7 mouse cellular contexts compared by ENCODE assay signal in genomic region chr1:172082101-172082898, GRCm38 (mm10). TPM values are rescaled to one million over a fixed set of nuclear protein-coding genes. Genes with fewer than 3 reads are reported as not detected.
DNase-seq lines count a peak whose midpoint lies in the region; ATAC-seq lines count a peak whose summit lies in the region.

Copa (plus strand) TSS chr1:172082529.
Ncstn (minus strand) TSS chr1:172082795.

- H3K27ac ChIP-seq in intestine, embryonic 15.5 days: peak within 1 kb of the TSS; percentile 82
- peak within 1 kb of the TSS; percentile 94 for H3K27ac ChIP-seq in midbrain, embryonic 10.5 days (replicated peaks)

- peaks cover 11% of the 10 kb centered on the region for H3K4me1 ChIP-seq in intestine, embryonic 15.5 days (replicated peaks)
- peaks cover 30% of the 10 kb centered on the region for H3K4me1 ChIP-seq in midbrain, embryonic 10.5 days

- peak; percentile 95 for DNase-seq in adrenal gland, adult 2 months
- DNase-seq in embryo, embryonic 11.5 days (ENCODE audit: low read depth, low spot score): peak; percentile 87
- peak; percentile 90 to 91 for DNase-seq in gastrocnemius, postnatal 36 days
- DNase-seq in left cerebral cortex, postnatal 25 days (ENCODE audit: low spot score in 2 of 2): peak; percentile 92 to 97
- peak; percentile 95 for DNase-seq in midbrain, embryonic 10.5 days (ENCODE audit: low spot score)
- DNase-seq in right cerebral cortex, postnatal 4 days: peak; percentile 86

- peak within 1 kb of the TSS; percentile 85 for H3K9ac ChIP-seq in intestine, embryonic 15.5 days

- intact Hi-C loops in gastrocnemius, postnatal 36 days (cut with DNase I): no loop called here
- intact Hi-C loops in left cerebral cortex, postnatal 25 days (cut with DNase I): no loop called here

- H3K9me3 ChIP-seq in intestine, embryonic 15.5 days: no peaks in the 10 kb centered on the region
- no peaks in the 10 kb centered on the region for H3K9me3 ChIP-seq in midbrain, embryonic 10.5 days (replicated peaks)

- peak within 1 kb of the TSS; percentile 78 for H3K4me3 ChIP-seq in intestine, embryonic 15.5 days (replicated peaks)
- H3K4me3 ChIP-seq in midbrain, embryonic 10.5 days: peak within 1 kb of the TSS; percentile 83

- H3K36me3 ChIP-seq in intestine, embryonic 15.5 days: no peaks in the 10 kb centered on the region
- H3K36me3 ChIP-seq in midbrain, embryonic 10.5 days: peaks cover 37% of the 10 kb centered on the region

- no peaks in the 10 kb centered on the region for H3K27me3 ChIP-seq in intestine, embryonic 15.5 days (replicated peaks)
- H3K27me3 ChIP-seq in midbrain, embryonic 10.5 days (ENCODE audit: low read depth, poor library complexity, severe bottlenecking): no peaks in the 10 kb centered on the region

- peak within 1 kb of the TSS; percentile 51 for H3K4me2 ChIP-seq in intestine, embryonic 15.5 days (replicated peaks)

- WGBS in intestine, embryonic 15.5 days: 0% methylated on average over 40 of the region's 40 CpGs
- under 1% methylated on average over 40 of the region's 40 CpGs for WGBS in midbrain, embryonic 10.5 days

- peak; percentile 98 for ATAC-seq in intestine, embryonic 15.5 days

RNA-seq across cellular contexts. Expression of gene Copa, which starts in this region (rescaled TPM):
- 100 to 1,000 TPM; 174 to 178 TPM for total RNA-seq in adrenal gland, adult 2 months (2021)
- polyA plus RNA-seq in adrenal gland, adult 2 months (2012; rRNA removed): 11.0 and 21.1 TPM in 2 replicates
- total RNA-seq in gastrocnemius, postnatal 36 days (2021): 10 to 100 TPM; 67.9 to 80.5 TPM
- 201 and 203 TPM in 2 replicates for polyA plus RNA-seq in intestine, embryonic 15.5 days (2015; fragmentation: Nextera tagmentation; extraction: Ambion mirVana)
- 100 to 1,000 TPM; 146 to 154 TPM for total RNA-seq in left cerebral cortex, postnatal 25 days (2021)
- polyA plus RNA-seq in midbrain, embryonic 10.5 days (2016; fragmentation: Nextera tagmentation; extraction: Ambion mirVana): 175 and 206 TPM in 2 replicates

RNA-seq across cellular contexts. Expression of gene Ncstn, which starts in this region (rescaled TPM):
- 10 to 100 TPM; 83.9 to 85.7 TPM for total RNA-seq in adrenal gland, adult 2 months (2021)
- polyA plus RNA-seq in adrenal gland, adult 2 months (2012; rRNA removed): 62.9 and 83.8 TPM in 2 replicates
- total RNA-seq in gastrocnemius, postnatal 36 days (2021): 10 to 100 TPM; 25.1 to 28.8 TPM
- polyA plus RNA-seq in intestine, embryonic 15.5 days (2015; fragmentation: Nextera tagmentation; extraction: Ambion mirVana): 135 and 136 TPM in 2 replicates
- 10 to 100 TPM; 68.3 to 70.8 TPM for total RNA-seq in left cerebral cortex, postnatal 25 days (2021)
- 106 and 129 TPM in 2 replicates for polyA plus RNA-seq in midbrain, embryonic 10.5 days (2016; fragmentation: Nextera tagmentation; extraction: Ambion mirVana)

Comparison
In these comparisons a context has a peak if more than half of its experiments do, and no peak if none do; other contexts are left out.
1. Peak in every context shown above with its lines: DNase-seq, ATAC-seq, H3K4me3 ChIP-seq and H3K27ac ChIP-seq.